Mouse (Mus musculus): Measurements from ENCODE around the gene Aldoc. TPM values are rescaled to one million over a fixed set of nuclear protein-coding genes. Genes with fewer than 3 reads are reported as not detected.

Aldoc gene
- total and polyA plus RNA-seq, 2 experiments from 2014 or later, result 693 to 822 TPM

GRCm38 (mm10) chr11:78318411-78318810 lies 4.4 kb upstream of the Aldoc start:
- Histone ChIP-seq H3K27ac (peak overlapping the region; percentile 48; the same call in 1 of the 2 replicates), H3K4me3 (ENCODE audit: low read length) (no peak overlapping the region), H3K4me1 (ENCODE audit: insufficient read depth, low read length) (no peaks in the 10 kb centered on the region), H3K36me3 (ENCODE audit: insufficient read depth, low read length) (no peaks in the 10 kb centered on the region), H3K9ac (replicated peaks; ENCODE audit: low read length) (no peak overlapping the region), H3K27me3 (ENCODE audit: insufficient read depth, low read length) (no peaks in the 10 kb centered on the region), H3K4me2 (ENCODE audit: low read depth, low read length) (no peak overlapping the region), H3K9me3 (ENCODE audit: low read length) (no peaks in the 10 kb centered on the region)
- DNase-seq (ENCODE audit: low spot score) (peak; percentile 36), ATAC-seq (no peak)
- WGBS, result 69% methylated on average over 2 of the region's 2 CpGs
- no peak for TF ChIP-seq CTCF (IDR thresholded peaks at IDR 0.05; ENCODE audit: low read depth)

- 33% methylated on average over 2 of the region's 2 CpGs for WGBS
- no peaks in the 10 kb centered on the region for H3K27me3 ChIP-seq (ENCODE audit: insufficient read depth, low read length)
- H3K4me2 ChIP-seq (ENCODE audit: low read depth, low read length), result peak overlapping the region; percentile 53
- no peaks in the 10 kb centered on the region for H3K9me3 ChIP-seq (ENCODE audit: low read length)
- peak overlapping the region; percentile 31 for H3K4me3 ChIP-seq (ENCODE audit: low read length)
- ATAC-seq, result peak; percentile 71
- TF ChIP-seq CTCF (IDR thresholded peaks at IDR 0.05; ENCODE audit: low read depth), result no peak
- no peaks in the 10 kb centered on the region for H3K36me3 ChIP-seq (ENCODE audit: insufficient read depth, low read length)
- peak overlapping the region; percentile 86 for H3K27ac ChIP-seq
- DNase-seq (ENCODE audit: low spot score), result peak; percentile 76
- peaks cover 8% of the 10 kb centered on the region for H3K4me1 ChIP-seq (ENCODE audit: insufficient read depth, low read length)
- no peak overlapping the region for H3K9ac ChIP-seq (replicated peaks; ENCODE audit: low read length)
Measured at GRCm38 (mm10) chr11:78322076-78322831, 514 bp upstream of the Aldoc start.

- H3K4me2 ChIP-seq (ENCODE audit: low read depth, low read length), result peak overlapping the region; percentile 53
- peak overlapping the region; percentile 52; the same call in 1 of the 2 replicates for H3K9ac ChIP-seq (replicated peaks; ENCODE audit: low read length)
- H3K4me1 ChIP-seq (ENCODE audit: insufficient read depth, low read length), result peaks cover 8% of the 10 kb centered on the region
- 53% methylated on average over 15 of the region's 15 CpGs for WGBS
- H3K27ac ChIP-seq, result peak overlapping the region; percentile 86; the same call in 1 of the 2 replicates
- no peaks in the 10 kb centered on the region for H3K27me3 ChIP-seq (ENCODE audit: insufficient read depth, low read length)
- H3K4me3 ChIP-seq (ENCODE audit: low read length), result peak overlapping the region; percentile 31
- no peaks in the 10 kb centered on the region for H3K36me3 ChIP-seq (ENCODE audit: insufficient read depth, low read length)
- H3K9me3 ChIP-seq (ENCODE audit: low read length), result no peaks in the 10 kb centered on the region
- peak; percentile 39; the same call in 1 of the 2 replicates for ATAC-seq
- peak; percentile 82 for DNase-seq (ENCODE audit: low spot score)
- TF ChIP-seq CTCF (IDR thresholded peaks at IDR 0.05; ENCODE audit: low read depth), result no peak
Measured at GRCm38 (mm10) chr11:78324000-78324785, 1.4 kb downstream of the Aldoc start.

GRCm38 (mm10) chr11:78324965-78325364 lies 2.2 kb downstream of the Aldoc start:
- no peak overlapping the region; the same call in 1 of the 2 replicates for H3K9ac ChIP-seq (replicated peaks; ENCODE audit: low read length)
- H3K4me2 ChIP-seq (ENCODE audit: low read depth, low read length), result peak overlapping the region; percentile 53
- DNase-seq (ENCODE audit: low spot score), result no peak
- peaks cover 8% of the 10 kb centered on the region for H3K4me1 ChIP-seq (ENCODE audit: insufficient read depth, low read length)
- H3K4me3 ChIP-seq (ENCODE audit: low read length), result peak overlapping the region; percentile 31
- H3K36me3 ChIP-seq (ENCODE audit: insufficient read depth, low read length), result no peaks in the 10 kb centered on the region
- peak overlapping the region; percentile 86 for H3K27ac ChIP-seq
- 76% methylated on average over 12 of the region's 12 CpGs for WGBS
- ATAC-seq, result no peak
- H3K9me3 ChIP-seq (ENCODE audit: low read length), result no peaks in the 10 kb centered on the region
- H3K27me3 ChIP-seq (ENCODE audit: insufficient read depth, low read length), result no peaks in the 10 kb centered on the region
- 0 out of 2 replicates have a peak, but pooled peaks have one; percentile 9 for TF ChIP-seq CTCF (IDR thresholded peaks at IDR 0.05; ENCODE audit: low read depth)

- Histone ChIP-seq H3K4me1 (ENCODE audit: insufficient read depth, low read length) (peaks cover 8% of the 10 kb centered on the region), H3K9me3 (ENCODE audit: low read length) (no peaks in the 10 kb centered on the region), H3K27me3 (ENCODE audit: insufficient read depth, low read length) (no peaks in the 10 kb centered on the region), H3K27ac (no peak overlapping the region), H3K36me3 (ENCODE audit: insufficient read depth, low read length) (no peaks in the 10 kb centered on the region), H3K4me3 (ENCODE audit: low read length) (no peak overlapping the region), H3K9ac (replicated peaks; ENCODE audit: low read length) (no peak overlapping the region), H3K4me2 (ENCODE audit: low read depth, low read length) (no peak overlapping the region)
- ATAC-seq (no peak), DNase-seq (ENCODE audit: low spot score) (no peak)
- TF ChIP-seq CTCF (IDR thresholded peaks at IDR 0.05; ENCODE audit: low read depth), result no peak
- 88% methylated on average over 4 of the region's 4 CpGs for whole genome bisulfite sequencing
Measured at GRCm38 (mm10) chr11:78327215-78327614, 4.4 kb downstream of the Aldoc start.

GRCm38 (mm10) chr11:78327634-78328511 lies 5.1 kb downstream of the Aldoc start, which contains the start of gene Pigs:
TSS of gene Pigs (plus strand) at chr11:78328415.
- DNase-seq (ENCODE audit: low spot score) (peak; percentile 98), ATAC-seq (peak; percentile 95)
- WGBS, result 12% methylated on average over 35 of the region's 37 CpGs
- Histone ChIP-seq H3K4me3 (ENCODE audit: low read length) (peak within 1 kb of the TSS; percentile 81), H3K27me3 (ENCODE audit: insufficient read depth, low read length) (no peaks in the 10 kb centered on the region), H3K36me3 (ENCODE audit: insufficient read depth, low read length) (no peaks in the 10 kb centered on the region), H3K4me2 (ENCODE audit: low read depth, low read length) (peak within 1 kb of the TSS; percentile 88), H3K9me3 (ENCODE audit: low read length) (no peaks in the 10 kb centered on the region), H3K9ac (replicated peaks; ENCODE audit: low read length) (peak within 1 kb of the TSS; percentile 85), H3K27ac (peak within 1 kb of the TSS; percentile 43), H3K4me1 (ENCODE audit: insufficient read depth, low read length) (peaks cover 8% of the 10 kb centered on the region)
- TF ChIP-seq CTCF (IDR thresholded peaks at IDR 0.05; ENCODE audit: low read depth), result peak; percentile 37
